Mouse (Mus musculus) heart, embryonic 14.5 days (tissue): ENCODE measurements around the gene Tjp3. TPM values are rescaled to one million over a fixed set of nuclear protein-coding genes. Genes with fewer than 3 reads are reported as not detected.
"Not testable (repeated sequence)": the region's sequence is repeated elsewhere in the genome, so short reads cannot be mapped to it uniquely, and the experiment has no call there.

Source experiments
- ATAC-seq: fragments of 200-750 bp; cut with Nextera tagmentation; 2 replicates; pipeline ENCODE4 v1.8.0; 2017; ENCODE audit warnings: low read depth, moderate TSS enrichment; ENCODE audit not compliant: insufficient number of reproducible peaks, insufficient read depth, low FRiP score
- H3K27ac ChIP-seq, 2 experiments: fragments of 200-500 bp in 1 of 2; fragments of 300-500 bp in 1 of 2; sonication (generic) in 1 of 2; replicated peaks in 1 of 2; 2 replicates each; pipeline ENCODE4 v1.5.1; 2012 to 2014; ENCODE audit warnings: low read depth in 2 of 2, low read length in 2 of 2, control low read depth in 1 of 2, mild to moderate bottlenecking in 1 of 2, mixed read lengths in 1 of 2; ENCODE audit not compliant: control insufficient read depth in 1 of 2, insufficient read depth in 1 of 2
- H3K27me3 ChIP-seq: fragments of 300-500 bp; sonication (generic); 2 replicates; pipeline ENCODE4 v1.6.1; 2014; ENCODE audit warnings: mild to moderate bottlenecking, low read length, control low read depth; ENCODE audit not compliant: control insufficient read depth, insufficient read depth
- H3K36me3 ChIP-seq: fragments of 300-500 bp; sonication (generic); 2 replicates; pipeline ENCODE4 v1.6.1; 2014; ENCODE audit warnings: mild to moderate bottlenecking, control low read depth, low read length, mixed read lengths; ENCODE audit not compliant: control insufficient read depth, insufficient read depth
- H3K4me1 ChIP-seq, 2 experiments: fragments of 200-500 bp in 1 of 2; fragments of 300-500 bp in 1 of 2; sonication (generic) in 1 of 2; 2 replicates each; pipeline ENCODE4 v1.6.1; 2012 to 2014; ENCODE audit warnings: low read length in 2 of 2, control low read depth in 1 of 2, mixed read lengths in 1 of 2; ENCODE audit not compliant: control insufficient read depth in 2 of 2, insufficient read depth in 2 of 2
- H3K4me2 ChIP-seq: fragments of 300-500 bp; sonication (generic); 2 replicates; pipeline ENCODE4 v1.6.1; 2014; ENCODE audit warnings: mild to moderate bottlenecking, low read length
- H3K4me3 ChIP-seq, 2 experiments: fragments of 200-500 bp in 1 of 2; fragments of 300-500 bp in 1 of 2; sonication (generic) in 1 of 2; 2 replicates each; pipeline ENCODE4 v1.5.1; 2012 to 2014; ENCODE audit warnings: low read length in 2 of 2, mild to moderate bottlenecking in 2 of 2, control low read depth in 1 of 2, low read depth in 1 of 2, moderate library complexity in 1 of 2; ENCODE audit not compliant: control insufficient read depth in 1 of 2, insufficient read depth in 1 of 2
- H3K9ac ChIP-seq: fragments of 300-500 bp; sonication (generic); 2 replicates; pipeline ENCODE4 v1.6.1; 2014; ENCODE audit warnings: mild to moderate bottlenecking, low read length
- H3K9me3 ChIP-seq: fragments of 300-500 bp; sonication (generic); 2 replicates; pipeline ENCODE4 v1.6.1; 2016; ENCODE audit warnings: low read length, control low read depth; ENCODE audit not compliant: control insufficient read depth
- WGBS: fragments of 180-500 bp; shearing (Covaris S2); extraction: QIAGEN DNeasy Blood & Tissue Kit; methylation state at CpG from one replicate; pipeline ENCODE4 v1.1.7; 2014; 5-methylcytosine and 5-hydroxymethylcytosine counted together
- polyA plus RNA-seq: library from polyadenylated mRNA; unstranded; fragments of >200 nt; fragmentation: Nextera tagmentation; extraction: Ambion mirVana; gene quantifications from 2 replicates; pipeline ENCODE4 v1.2.1, GENCODE M21; 2014

Gene Tjp3
- polyA plus RNA-seq, 1 experiment from 2014 or later: 2.2 TPM

DNA sequence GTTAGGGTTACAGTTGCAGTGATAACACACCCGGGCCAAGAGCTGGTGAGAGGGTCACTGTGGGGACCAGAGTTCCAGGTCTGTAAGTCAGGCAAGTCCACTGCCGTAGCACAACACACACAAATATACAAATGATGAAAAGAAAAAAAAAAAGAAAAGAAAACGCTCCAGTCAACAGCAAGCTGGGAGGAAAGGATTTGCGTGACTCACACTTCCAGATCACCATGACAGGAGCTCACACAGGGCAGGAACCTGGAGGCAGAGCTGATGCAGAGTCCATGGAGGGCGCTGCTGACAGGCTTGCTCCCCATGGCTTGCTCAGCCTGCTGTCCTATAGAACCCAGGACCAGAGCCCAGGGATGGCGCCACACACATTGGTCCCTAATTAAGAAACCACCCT lies 57.2 kb downstream of the Tjp3 start:
- peaks cover 12 to 23% of the 10 kb centered on the region in 2 experiments for H3K4me1 ChIP-seq
- peaks cover 21% of the 10 kb centered on the region for H3K27me3 ChIP-seq
- H3K9ac ChIP-seq: no peak overlapping the region
- no peak overlapping the region for H3K4me2 ChIP-seq
- no peak overlapping the region for H3K27ac ChIP-seq
- H3K9me3 ChIP-seq: no peaks in the 10 kb centered on the region
- H3K36me3 ChIP-seq: no peaks in the 10 kb centered on the region
- 73% methylated on average over 6 of the region's 6 CpGs for WGBS
- H3K4me3 ChIP-seq: no peak overlapping the region
- ATAC-seq: no peak

DNA sequence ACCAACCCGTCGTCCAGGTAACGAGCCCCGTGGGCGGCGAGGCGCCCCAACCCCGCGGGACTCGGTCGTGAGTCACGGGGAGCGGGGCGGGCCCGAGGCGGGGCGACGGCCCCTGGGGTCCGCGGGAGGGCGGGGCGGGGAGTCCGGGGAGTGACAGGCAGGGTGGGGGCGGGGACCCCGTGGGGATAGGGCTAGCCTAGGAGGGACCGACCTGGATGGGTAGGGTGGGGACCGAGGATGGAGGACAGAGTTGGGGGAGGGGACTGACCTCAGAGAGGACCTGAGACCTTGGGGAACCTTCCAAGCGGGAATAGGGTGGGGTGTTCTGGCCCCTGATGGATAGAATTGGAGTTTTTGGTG lies 58.2 kb downstream of the Tjp3 start:
- Histone ChIP-seq H3K9ac (peak overlapping the region; percentile 83), H3K27me3 (peaks cover 18% of the 10 kb centered on the region), H3K4me3 (peak overlapping the region; percentile 59 to 76), H3K36me3 (no peaks in the 10 kb centered on the region), H3K9me3 (no peaks in the 10 kb centered on the region), H3K4me2 (peak overlapping the region; percentile 74), H3K27ac (peak overlapping the region in 1 of 2 experiments; percentile 24; a peak in 1 of 4 replicates), H3K4me1 (peaks cover 12 to 23% of the 10 kb centered on the region in 2 experiments)
- 2% methylated on average over 22 of the region's 28 CpGs for WGBS
- peak; percentile 54; the same call in 1 of the 2 replicates for ATAC-seq

DNA sequence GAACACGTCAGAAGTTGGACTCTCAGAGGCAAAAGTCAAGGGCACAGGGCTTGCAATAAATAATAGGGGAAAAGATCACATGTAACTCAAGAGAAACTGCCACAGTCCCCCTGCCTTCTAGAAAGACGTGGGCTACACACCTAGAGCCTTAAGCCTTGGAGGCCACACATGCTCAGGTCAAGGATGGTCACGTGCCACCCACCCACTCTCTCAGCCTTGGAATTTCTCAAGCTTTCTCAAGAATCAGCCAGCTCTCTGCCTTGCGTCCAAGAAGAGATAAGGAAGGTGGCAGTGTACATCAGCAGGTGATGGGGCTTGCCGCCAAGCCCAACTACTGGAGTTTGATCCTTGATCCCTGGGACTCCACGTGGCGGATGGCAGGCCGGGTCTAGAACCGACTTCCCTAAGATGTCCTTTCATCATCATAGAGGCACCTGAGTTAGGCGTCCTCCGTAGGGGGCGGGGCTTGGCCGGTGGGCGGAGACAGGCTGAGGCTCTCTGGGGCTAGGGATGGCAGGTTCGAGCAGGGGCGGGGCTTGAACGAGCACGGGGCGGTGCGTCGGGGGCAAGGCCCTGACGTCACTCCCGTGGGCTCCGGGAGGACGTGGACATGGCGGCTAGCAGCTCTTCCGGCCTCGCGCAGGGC lies 58.7 kb downstream of the Tjp3 start, which contains the start of gene Zfr2:
Zfr2 (plus strand) TSS at position 576 of the 646 bp plus-strand sequence.
- H3K27me3 ChIP-seq: peaks cover 18% of the 10 kb centered on the region

DNA sequence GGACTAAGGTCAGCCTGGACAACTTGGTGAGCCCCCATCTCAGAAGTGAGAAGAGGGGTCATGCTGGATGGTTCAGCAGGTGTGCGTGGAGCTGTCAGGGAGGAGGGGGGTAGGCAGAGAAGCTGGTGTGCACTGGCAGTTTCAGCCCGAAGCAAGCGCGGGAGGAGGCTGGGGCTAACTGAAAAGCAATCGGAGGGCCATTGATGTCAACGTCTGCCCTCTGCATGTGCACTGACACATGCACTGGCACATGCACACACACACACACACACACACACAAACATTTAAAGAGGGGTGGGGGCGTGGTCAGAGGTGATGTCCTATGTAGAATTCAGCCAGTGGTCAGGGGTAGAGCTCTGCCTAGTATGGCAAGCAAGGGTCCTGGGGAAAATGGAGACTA lies 59.9 kb downstream of the Tjp3 start:
- no peak overlapping the region for H3K4me3 ChIP-seq
- H3K4me1 ChIP-seq: peaks cover 12 to 23% of the 10 kb centered on the region in 2 experiments
- 61% methylated on average over 7 of the region's 7 CpGs for WGBS
- no peaks in the 10 kb centered on the region for H3K9me3 ChIP-seq
- H3K9ac ChIP-seq: no peak overlapping the region
- H3K36me3 ChIP-seq: no peaks in the 10 kb centered on the region
- no peak for ATAC-seq
- peaks cover 18% of the 10 kb centered on the region for H3K27me3 ChIP-seq
- H3K4me2 ChIP-seq: no peak overlapping the region
- H3K27ac ChIP-seq: no peak overlapping the region

More for the DNA sequence above, 58.7 kb downstream of the Tjp3 start, which contains the start of gene Zfr2:
- Histone ChIP-seq H3K9ac (peak within 1 kb of the TSS; percentile 83), H3K27ac (peak within 1 kb of the TSS in 1 of 2 experiments; percentile 24; a peak in 1 of 4 replicates), H3K4me1 (peaks cover 12 to 23% of the 10 kb centered on the region in 2 experiments), H3K4me3 (peak within 1 kb of the TSS; percentile 59 to 76), H3K36me3 (no peaks in the 10 kb centered on the region), H3K9me3 (no peaks in the 10 kb centered on the region), H3K4me2 (peak within 1 kb of the TSS; percentile 74)
- peak; percentile 76 for ATAC-seq
- WGBS: 7% methylated on average over 29 of the region's 29 CpGs

DNA sequence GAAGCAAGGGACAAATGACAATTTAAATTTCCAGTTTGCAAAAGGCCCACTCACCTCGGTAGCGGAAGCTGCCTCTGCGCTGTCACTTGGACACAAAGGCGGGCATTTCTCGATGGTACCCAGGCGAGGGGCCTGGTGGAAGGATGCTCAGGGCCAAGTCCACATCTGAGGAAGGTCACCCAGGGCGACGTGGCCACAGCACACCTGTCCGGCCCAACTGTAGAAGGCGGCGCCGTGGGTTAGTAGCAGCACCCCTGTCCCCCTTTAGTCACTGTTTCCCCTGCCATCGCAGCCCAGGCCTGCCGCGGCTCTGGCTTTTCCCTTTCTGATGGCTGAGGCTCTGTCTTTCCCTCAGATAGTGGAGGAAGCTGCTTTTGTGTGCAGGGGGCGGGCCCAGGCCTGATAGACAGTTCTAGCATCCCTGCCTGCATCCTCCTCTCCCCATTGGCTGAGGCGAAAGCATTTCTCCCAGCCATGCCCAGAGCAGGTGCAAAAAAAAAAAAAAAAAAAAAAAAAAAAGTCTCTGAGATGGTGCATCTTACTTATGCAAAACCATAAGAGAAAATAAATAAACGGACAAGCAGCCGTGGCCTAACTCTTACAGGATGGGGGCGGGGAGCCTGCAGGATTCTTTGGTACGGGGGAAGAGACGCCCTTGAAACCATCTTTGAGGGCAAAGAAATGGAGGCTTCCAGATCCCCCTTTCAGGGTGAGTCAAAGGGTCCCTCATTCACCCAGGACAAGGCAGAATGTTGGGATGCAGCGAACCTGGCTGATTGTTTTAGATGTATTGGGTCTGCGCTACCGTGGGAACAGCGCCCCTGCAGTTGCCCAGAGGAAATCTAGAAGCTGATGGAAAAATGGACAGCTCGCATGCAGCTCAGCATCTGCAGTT lies 60.7 kb downstream of the Tjp3 start, which contains the start of gene Atcay:
Atcay (minus strand) TSS at position 396 of the 895 bp plus-strand sequence.
- WGBS: 11% methylated on average over 27 of the region's 27 CpGs
- ATAC-seq: no peak
- no peak within 1 kb of the TSS for H3K27ac ChIP-seq
- H3K9me3 ChIP-seq: no peaks in the 10 kb centered on the region
- peak within 1 kb of the TSS; percentile 19 to 23 for H3K4me3 ChIP-seq
- H3K36me3 ChIP-seq: no peaks in the 10 kb centered on the region
- peaks cover 18% of the 10 kb centered on the region for H3K27me3 ChIP-seq
- H3K4me2 ChIP-seq: peak within 1 kb of the TSS; percentile 63
- peaks cover 12 to 23% of the 10 kb centered on the region in 2 experiments for H3K4me1 ChIP-seq
- peak within 1 kb of the TSS; percentile 31; the same call in 1 of the 2 replicates for H3K9ac ChIP-seq

DNA sequence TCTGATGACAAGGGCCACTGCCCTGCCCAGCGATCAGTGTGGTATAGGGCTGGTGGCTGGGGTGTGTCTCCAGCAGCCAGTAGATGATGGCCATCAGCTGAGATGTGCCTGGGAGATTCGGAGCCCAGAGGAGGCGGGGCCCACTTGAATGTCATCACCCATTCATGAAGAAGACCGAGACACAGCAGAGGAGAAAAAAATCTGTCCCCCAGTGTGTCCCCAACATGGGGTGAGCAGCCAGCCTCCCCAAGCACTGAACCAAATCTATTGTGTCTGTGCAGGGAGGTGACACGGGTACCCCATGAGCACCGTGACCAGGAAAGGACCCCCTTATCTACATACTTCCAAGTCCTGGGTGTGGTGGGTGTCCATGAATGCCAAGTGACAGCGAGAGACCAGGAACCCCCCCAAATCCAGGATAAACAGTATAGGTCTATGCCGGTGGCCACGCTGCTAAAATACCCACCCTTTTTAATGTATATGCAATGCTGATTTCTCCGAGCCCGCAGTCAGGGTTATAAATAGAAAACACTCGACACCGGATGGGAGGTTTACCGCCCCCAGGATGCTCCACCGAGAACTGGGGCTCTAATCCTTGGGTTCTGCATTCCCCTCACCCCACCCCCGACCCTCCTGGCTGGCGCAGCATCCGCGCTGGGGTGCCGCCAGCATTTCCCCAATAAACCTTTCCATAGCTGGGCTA lies 61.5 kb downstream of the Tjp3 start:
- Histone ChIP-seq H3K4me1 (peaks cover 12 to 23% of the 10 kb centered on the region in 2 experiments), H3K27ac (no peak overlapping the region), H3K36me3 (no peaks in the 10 kb centered on the region), H3K4me3 (peak overlapping the region; percentile 19 to 23), H3K9me3 (no peaks in the 10 kb centered on the region), H3K9ac (peak overlapping the region; percentile 31; the same call in 1 of the 2 replicates), H3K4me2 (peak overlapping the region; percentile 63), H3K27me3 (peaks cover 18% of the 10 kb centered on the region)
- whole genome bisulfite sequencing: 9% methylated on average over 20 of the region's 20 CpGs
- ATAC-seq: no peak

DNA sequence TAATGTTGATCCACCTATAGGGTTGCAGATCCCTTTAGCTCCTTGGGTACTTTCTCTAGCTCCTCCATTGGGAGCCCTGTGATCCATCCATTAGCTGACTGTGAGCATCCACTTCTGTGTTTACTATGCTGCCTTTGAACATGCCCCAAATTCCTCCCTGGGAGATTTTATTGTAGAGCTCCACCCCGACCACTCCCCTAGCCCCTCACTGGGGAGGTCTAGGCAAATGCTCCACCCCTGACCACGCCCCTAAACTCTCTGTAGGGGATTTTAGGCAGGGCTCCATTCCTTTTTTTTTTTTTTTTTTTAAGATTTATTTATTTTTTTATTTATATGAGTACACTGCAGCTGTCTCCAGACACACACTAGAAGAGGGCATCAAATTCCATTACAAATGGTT lies 67.7 kb downstream of the Tjp3 start:
- H3K4me3 ChIP-seq, H3K4me2 ChIP-seq, H3K36me3 ChIP-seq, ATAC-seq, H3K9me3 ChIP-seq, H3K27me3 ChIP-seq, H3K4me1 ChIP-seq, H3K9ac ChIP-seq, H3K27ac ChIP-seq: not testable (repeated sequence)
- WGBS: 49% methylated on average over 2 of the region's 2 CpGs
